Mouse (Mus musculus) G1E (cell line): ENCODE measurements around the gene Utp3. TPM values are rescaled to one million over a fixed set of nuclear protein-coding genes. Genes with fewer than 3 reads are reported as not detected.

Source experiments
- ATAC-seq: 2 replicates; pipeline ENCODE4 v1.8.0; 2016; ENCODE audit warnings: mild to moderate bottlenecking; ENCODE audit not compliant: insufficient number of reproducible peaks, poor library complexity, low FRiP score, severe bottlenecking; ENCODE audit errors: extremely low read depth
- DNase-seq: peaks from one replicate; pipeline ENCODE4 v3.0.0; 2012; ENCODE audit warnings: low spot score
- H3K27me3 ChIP-seq: 2 replicates; pipeline ENCODE4 v1.6.1; 2012; ENCODE audit warnings: mild to moderate bottlenecking, low read length, inconsistent platforms; ENCODE audit not compliant: insufficient read depth
- H3K36me3 ChIP-seq: replicated peaks from 2 replicates; pipeline ENCODE3; 2012; ENCODE audit warnings: mild to moderate bottlenecking, inconsistent platforms
- H3K4me1 ChIP-seq: 2 replicates; pipeline ENCODE4 v1.6.1; 2012; ENCODE audit warnings: low read depth, low read length, inconsistent platforms, mixed read lengths; ENCODE audit not compliant: insufficient read depth
- H3K4me3 ChIP-seq: 2 replicates; pipeline ENCODE4 v1.5.1; 2012; ENCODE audit warnings: low read depth, mild to moderate bottlenecking, inconsistent platforms, low read length, moderate library complexity, mixed read lengths
- H3K9me3 ChIP-seq: replicated peaks from 2 replicates; pipeline ENCODE4 v1.6.1; 2012; ENCODE audit warnings: inconsistent platforms
- CTCF ChIP-seq: IDR thresholded peaks from 2 replicates; pipeline ENCODE4 v1.5.1; 2012; ENCODE audit warnings: low read depth, low read length, inconsistent platforms, mixed read lengths
- GATA1 ChIP-seq: IDR thresholded peaks from 2 replicates; pipeline ENCODE4 v1.6.1; 2012; ENCODE audit warnings: borderline replicate concordance, low read length, inconsistent platforms, mixed read lengths
- GATA2 ChIP-seq: IDR thresholded peaks from 2 replicates; pipeline ENCODE4 v1.6.1; 2012; ENCODE audit warnings: low read depth, low read length, inconsistent platforms, borderline replicate concordance
- POLR2AphosphoS5 ChIP-seq: IDR thresholded peaks from 2 replicates; pipeline ENCODE4 v1.6.1; 2012; ENCODE audit warnings: low read depth, low read length, inconsistent platforms; ENCODE audit not compliant: insufficient replicate concordance
- TAL1 ChIP-seq: conservative IDR thresholded peaks from 2 replicates; pipeline ENCODE4 v1.6.1; 2012; ENCODE audit warnings: low read depth, low read length, inconsistent platforms, mixed read lengths
- polyA plus RNA-seq: library from polyadenylated mRNA; stranded (reverse); fragments of >175 nt; gene quantifications from 2 replicates; pipeline ENCODE4 v1.2.3, GENCODE M21; 2012
- total RNA-seq, 2 experiments: library from RNA; stranded (forward) in 1 of 2; stranded (reverse) in 1 of 2; fragments of 200-1000 nt in 1 of 2; fragments of >200 nt in 1 of 2; fragmentation: Nextera tagmentation in 1 of 2; gene quantifications; 2 replicates each; pipeline ENCODE4 v1.2.3; 2014 to 2017

The Utp3 gene
- total and polyA plus RNA-seq, 3 experiments: 69.7 to 79.6 (median 77.0) TPM

DNA sequence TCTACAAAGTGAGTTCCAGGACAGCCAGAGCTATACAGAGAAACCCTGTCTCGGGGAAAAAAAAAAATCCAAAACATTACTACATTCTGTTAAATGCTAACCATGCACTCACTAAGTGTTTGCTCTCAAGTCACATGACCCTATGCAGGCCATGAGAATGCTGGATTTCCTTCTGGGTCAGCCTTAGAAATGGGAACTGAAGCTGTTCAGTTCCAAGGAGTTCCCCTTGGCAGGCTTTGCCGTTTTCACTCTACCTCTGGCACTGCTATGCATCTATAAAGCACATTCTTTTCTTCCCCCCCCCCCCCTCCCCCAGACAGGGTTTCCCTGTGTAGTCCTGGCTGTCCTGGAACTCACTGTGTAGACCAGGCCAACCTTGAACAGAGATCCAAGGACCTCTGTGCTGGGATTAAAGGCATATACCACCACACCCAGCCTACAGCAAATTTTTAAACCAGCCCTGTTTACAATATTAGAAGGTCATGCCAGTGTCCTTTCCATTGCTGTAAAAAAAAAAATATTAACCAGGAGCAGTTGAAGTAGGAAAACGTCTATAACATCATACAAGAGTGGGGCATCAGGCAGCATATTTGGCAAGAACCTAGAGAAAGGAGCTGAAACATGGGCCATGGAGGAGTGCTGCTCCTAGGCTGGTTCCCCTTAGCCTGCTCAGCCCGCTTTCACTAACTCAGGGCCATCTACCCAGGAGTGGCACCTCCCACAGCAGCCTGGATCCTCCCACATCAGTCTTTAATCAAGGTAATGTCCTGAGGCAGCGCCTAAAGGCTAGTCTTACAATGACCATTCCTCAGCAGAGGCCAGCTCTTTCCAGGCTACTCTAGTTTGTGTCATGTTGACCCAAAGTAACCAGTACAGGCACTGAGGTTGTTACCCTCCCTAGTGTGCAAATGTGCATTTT, 41.5 kb downstream of the Utp3 start:
- H3K36me3 ChIP-seq: no peaks in the 10 kb centered on the region
- ATAC-seq: no peak
- TF ChIP-seq GATA1 (no peak), CTCF (no peak), GATA2 (no peak), TAL1 (no peak), POLR2AphosphoS5 (no peak)

DNA sequence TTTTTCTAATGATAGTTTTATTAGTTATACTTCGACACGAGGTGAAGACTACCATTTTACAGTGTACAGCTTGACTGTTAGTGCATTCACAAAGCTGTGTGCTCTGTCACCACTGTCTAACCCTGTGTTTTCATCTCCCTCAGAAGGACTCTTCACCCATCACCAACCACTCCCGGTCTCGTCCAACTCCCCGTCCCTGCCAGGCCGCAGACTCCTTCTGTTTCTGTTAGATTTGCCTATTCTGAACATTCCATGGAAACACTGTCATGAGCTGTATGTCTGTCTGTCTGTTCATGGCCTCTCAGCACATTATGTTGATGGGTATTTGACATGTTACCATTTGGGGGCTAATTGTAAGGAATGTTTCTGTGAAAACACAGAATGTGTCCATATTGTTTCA, 44.7 kb downstream of the Utp3 start:
- H3K4me1 ChIP-seq: no peaks in the 10 kb centered on the region
- no peaks in the 10 kb centered on the region for H3K9me3 ChIP-seq
- H3K4me3 ChIP-seq: no peak overlapping the region
- TF ChIP-seq GATA2 (no peak), POLR2AphosphoS5 (no peak), TAL1 (no peak), GATA1 (no peak), CTCF (no peak)
- H3K27me3 ChIP-seq: no peaks in the 10 kb centered on the region
- DNase-seq: no peak
- no peak for ATAC-seq
- H3K36me3 ChIP-seq: no peaks in the 10 kb centered on the region

More for the DNA sequence above, 41.5 kb downstream of the Utp3 start:
- Histone ChIP-seq H3K9me3 (no peaks in the 10 kb centered on the region), H3K4me3 (no peak overlapping the region), H3K27me3 (no peaks in the 10 kb centered on the region), H3K4me1 (no peaks in the 10 kb centered on the region)
- no peak for DNase-seq

GRCm38 (mm10) chr5:88602030-88602429, 47.8 kb downstream of the Utp3 start:
- DNase-seq: no peak
- H3K4me1 ChIP-seq: no peaks in the 10 kb centered on the region
- no peak for ATAC-seq
- TF ChIP-seq GATA2: no peak
- TF ChIP-seq TAL1: no peak
- TF ChIP-seq CTCF: no peak
- TF ChIP-seq POLR2AphosphoS5: no peak
- no peak for TF ChIP-seq GATA1
- H3K36me3 ChIP-seq: no peaks in the 10 kb centered on the region
- no peaks in the 10 kb centered on the region for H3K27me3 ChIP-seq
- H3K4me3 ChIP-seq: no peak overlapping the region
- no peaks in the 10 kb centered on the region for H3K9me3 ChIP-seq

GRCm38 (mm10) chr5:88602713-88603112, 48.5 kb downstream of the Utp3 start:
- Histone ChIP-seq H3K36me3 (no peaks in the 10 kb centered on the region), H3K9me3 (no peaks in the 10 kb centered on the region), H3K27me3 (no peaks in the 10 kb centered on the region), H3K4me1 (no peaks in the 10 kb centered on the region), H3K4me3 (no peak overlapping the region)
- TF ChIP-seq GATA2 (no peak), TAL1 (no peak), GATA1 (no peak), POLR2AphosphoS5 (no peak), CTCF (no peak)
- no peak for DNase-seq
- no peak for ATAC-seq

- no peaks in the 10 kb centered on the region for H3K27me3 ChIP-seq
- H3K9me3 ChIP-seq: no peaks in the 10 kb centered on the region
- no peaks in the 10 kb centered on the region for H3K36me3 ChIP-seq
- no peak for ATAC-seq
- no peak for DNase-seq
- H3K4me3 ChIP-seq: no peak overlapping the region
- no peaks in the 10 kb centered on the region for H3K4me1 ChIP-seq
- TF ChIP-seq CTCF (no peak), POLR2AphosphoS5 (no peak), GATA1 (no peak), GATA2 (no peak), TAL1 (no peak)
Measured at GRCm38 (mm10) chr5:88604046-88604445, 49.8 kb downstream of the Utp3 start.

- TF ChIP-seq POLR2AphosphoS5 (no peak), GATA2 (no peak), TAL1 (no peak)
- no peaks in the 10 kb centered on the region for H3K36me3 ChIP-seq
- H3K27me3 ChIP-seq: no peaks in the 10 kb centered on the region
- DNase-seq (no peak), ATAC-seq (no peak)
- H3K9me3 ChIP-seq: no peaks in the 10 kb centered on the region
- H3K4me1 ChIP-seq: no peaks in the 10 kb centered on the region
- no peak overlapping the region for H3K4me3 ChIP-seq
Measured at GRCm38 (mm10) chr5:88604641-88605358, 50.5 kb downstream of the Utp3 start.

Other genes with a start within 250 kb of the Utp3 start
- not detected in 2 replicates for gene Prol1, start 237.2 kb upstream of the Utp3 start, total RNA-seq (2014; fragmentation: Nextera tagmentation)
- gene Prol1, start 237.2 kb upstream of the Utp3 start, total RNA-seq (2017): not detected in 2 replicates
- not detected in 2 replicates for gene Prol1, start 237.2 kb upstream of the Utp3 start, polyA plus RNA-seq
- gene Amtn, start 178.4 kb upstream of the Utp3 start, total RNA-seq (2014; fragmentation: Nextera tagmentation): not detected in 2 replicates
- not detected in 2 replicates for gene Amtn, start 178.4 kb upstream of the Utp3 start, total RNA-seq (2017)
- not detected in 2 replicates for gene Amtn, start 178.4 kb upstream of the Utp3 start, polyA plus RNA-seq
- gene Ambn, start 98.5 kb upstream of the Utp3 start, total RNA-seq (2014; fragmentation: Nextera tagmentation): not detected in 2 replicates
- not detected in 2 replicates for gene Ambn, start 98.5 kb upstream of the Utp3 start, total RNA-seq (2017)
- gene Ambn, start 98.5 kb upstream of the Utp3 start, polyA plus RNA-seq: not detected in 2 replicates
- gene Enam, start 66.5 kb upstream of the Utp3 start, total RNA-seq (2014; fragmentation: Nextera tagmentation): not detected in 2 replicates
- 0.06 and 0.11 TPM in 2 replicates for gene Enam, start 66.5 kb upstream of the Utp3 start, total RNA-seq (2017)
- not detected in 2 replicates for gene Enam, start 66.5 kb upstream of the Utp3 start, polyA plus RNA-seq
- not detected in 2 replicates for gene Jchain, start 26.6 kb upstream of the Utp3 start, total RNA-seq (2014; fragmentation: Nextera tagmentation)
- not detected in 2 replicates for gene Jchain, start 26.6 kb upstream of the Utp3 start, total RNA-seq (2017)
- not detected in 2 replicates for gene Jchain, start 26.6 kb upstream of the Utp3 start, polyA plus RNA-seq
- 11.9 and 14.0 TPM in 2 replicates for gene Rufy3, start 10.6 kb downstream of the Utp3 start, total RNA-seq (2014; fragmentation: Nextera tagmentation)
- 14.7 and 17.0 TPM in 2 replicates for gene Rufy3, start 10.6 kb downstream of the Utp3 start, total RNA-seq (2017)
- 2.5 and 3.1 TPM in 2 replicates for gene Rufy3, start 10.6 kb downstream of the Utp3 start, polyA plus RNA-seq
- gene Grsf1, start 121.7 kb downstream of the Utp3 start, total RNA-seq (2014; fragmentation: Nextera tagmentation): 128 and 145 TPM in 2 replicates
- 110 and 130 TPM in 2 replicates for gene Grsf1, start 121.7 kb downstream of the Utp3 start, total RNA-seq (2017)
- 57.3 and 87.8 TPM in 2 replicates for gene Grsf1, start 121.7 kb downstream of the Utp3 start, polyA plus RNA-seq
- 47.9 and 53.0 TPM in 2 replicates for gene Mob1b, start 166.4 kb downstream of the Utp3 start, total RNA-seq (2014; fragmentation: Nextera tagmentation)
- gene Mob1b, start 166.4 kb downstream of the Utp3 start, total RNA-seq (2017): 16.7 and 20.7 TPM in 2 replicates
- 18.4 and 19.5 TPM in 2 replicates for gene Mob1b, start 166.4 kb downstream of the Utp3 start, polyA plus RNA-seq
- 52.4 and 74.6 TPM in 2 replicates for gene Dck, start 210.5 kb downstream of the Utp3 start, total RNA-seq (2014; fragmentation: Nextera tagmentation)
- 31.1 and 41.7 TPM in 2 replicates for gene Dck, start 210.5 kb downstream of the Utp3 start, total RNA-seq (2017)
- gene Dck, start 210.5 kb downstream of the Utp3 start, polyA plus RNA-seq: 5.8 and 6.6 TPM in 2 replicates